Mouse (Mus musculus): Measurements from ENCODE around the gene Pmvk. TPM values are rescaled to one million over a fixed set of nuclear protein-coding genes. Genes with fewer than 3 reads are reported as not detected.

Pmvk gene
- polyA plus RNA-seq, 1 experiment from 2014 or later, result 59.1 TPM

DNA sequence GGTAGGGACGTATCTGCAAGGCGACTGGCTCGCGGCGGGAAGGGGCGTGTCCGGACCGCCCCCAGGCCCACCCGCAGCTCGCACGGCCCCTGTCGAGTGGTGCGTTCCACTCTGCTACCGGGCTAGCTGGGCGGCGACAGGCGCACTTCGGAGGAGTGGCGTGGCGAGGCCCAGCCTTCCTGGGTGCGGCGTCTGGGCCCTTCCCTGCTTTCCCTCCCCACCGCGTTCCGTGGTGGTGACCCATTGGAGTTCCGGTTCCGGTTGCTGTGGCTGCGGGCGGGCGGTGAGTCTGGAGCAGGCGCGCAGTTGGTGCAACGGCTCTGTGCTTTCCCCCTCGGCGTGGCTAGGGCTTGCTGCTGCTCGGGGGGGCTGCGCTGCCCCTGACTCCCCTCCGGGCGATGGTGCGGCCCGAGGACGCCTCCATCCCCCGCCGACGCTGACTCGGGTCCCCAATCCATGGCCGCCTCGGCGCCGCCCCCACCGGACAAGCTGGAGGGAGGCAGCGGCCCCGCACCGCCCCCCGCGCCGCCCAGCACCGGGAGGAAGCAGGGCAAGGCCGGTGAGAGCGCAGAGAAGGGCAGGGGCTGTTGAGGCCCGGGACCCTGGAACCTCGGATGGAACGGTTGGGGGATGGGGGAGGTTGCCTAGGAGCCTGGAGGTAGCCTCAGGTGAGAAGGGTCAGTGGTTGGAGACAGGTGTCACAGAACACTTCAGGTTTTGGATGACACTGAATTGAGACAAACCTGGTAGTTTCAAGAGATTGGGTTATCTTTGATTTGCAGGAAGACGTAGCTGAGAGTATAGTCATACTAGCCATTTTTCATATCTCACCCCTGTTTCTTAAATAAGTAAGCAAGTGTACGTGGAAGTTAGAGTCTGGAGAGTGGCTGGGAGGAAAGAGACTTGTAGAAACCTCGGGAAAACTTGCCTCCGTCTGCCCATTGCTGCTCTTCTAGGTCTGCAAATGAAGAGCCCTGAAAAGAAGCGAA, 23.9 kb upstream of the Pmvk start, which contains the start of gene Pygo2:
TSS of gene Pygo2 (plus strand) at position 44 of the 989 bp plus-strand sequence.
- no peaks in the 10 kb centered on the region for H3K27me3 ChIP-seq
- H3K27ac ChIP-seq, result peak within 1 kb of the TSS; percentile 96
- peaks cover 67% of the 10 kb centered on the region for H3K36me3 ChIP-seq
- H3K4me1 ChIP-seq, result peaks cover 10% of the 10 kb centered on the region
- WGBS, result 2% methylated on average over 68 of the region's 68 CpGs
- peak within 1 kb of the TSS; percentile 80 for H3K4me2 ChIP-seq
- ATAC-seq (replicated peaks; ENCODE audit: low FRiP score), result peak; percentile 99
- H3K4me3 ChIP-seq (replicated peaks), result peak within 1 kb of the TSS; percentile 99
- H3K9me3 ChIP-seq (replicated peaks), result no peaks in the 10 kb centered on the region
- H3K9ac ChIP-seq, result peak within 1 kb of the TSS; percentile 99

DNA sequence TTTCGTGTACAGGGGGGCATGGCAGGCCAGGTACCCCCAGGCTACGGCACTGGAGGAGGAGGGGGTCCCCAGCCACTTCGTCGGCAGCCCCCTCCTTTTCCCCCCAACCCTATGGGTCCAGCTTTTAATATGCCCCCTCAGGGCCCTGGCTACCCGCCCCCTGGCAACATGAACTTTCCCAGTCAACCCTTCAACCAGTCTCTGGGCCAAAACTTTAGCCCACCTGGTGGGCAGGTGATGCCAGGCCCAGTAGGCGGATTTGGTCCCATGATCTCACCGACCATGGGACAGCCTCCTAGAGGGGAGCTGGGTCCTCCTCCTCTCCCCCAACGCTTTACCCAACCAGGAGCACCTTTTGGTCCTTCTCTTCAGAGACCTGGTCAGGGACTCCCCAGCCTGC, 21.7 kb upstream of the Pmvk start:
- H3K4me1 ChIP-seq, result peaks cover 22% of the 10 kb centered on the region

DNA sequence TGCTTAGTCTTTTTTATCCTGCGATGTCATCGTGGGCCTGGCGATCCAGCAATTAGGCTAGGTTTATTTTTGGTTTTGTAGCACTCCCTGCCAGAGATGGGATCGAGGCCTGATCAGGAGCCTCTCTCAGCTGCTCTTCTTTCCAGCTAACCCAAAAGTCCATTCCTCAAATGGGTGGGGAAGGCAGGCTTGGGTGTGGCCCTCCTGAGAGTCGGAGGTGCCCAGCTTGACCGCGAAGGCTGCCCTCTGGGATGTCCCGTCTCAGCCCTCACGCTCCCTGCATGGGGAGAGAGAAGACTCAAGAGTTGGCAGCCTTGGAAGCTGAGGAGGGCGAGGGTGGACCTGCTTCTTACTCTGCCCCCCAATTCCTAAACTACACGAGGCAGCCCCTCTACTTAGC, 19.8 kb upstream of the Pmvk start:
- Histone ChIP-seq H3K9ac (no peak overlapping the region), H3K4me3 (replicated peaks) (no peak overlapping the region), H3K36me3 (peaks cover 38% of the 10 kb centered on the region), H3K4me2 (no peak overlapping the region), H3K4me1 (peaks cover 30% of the 10 kb centered on the region), H3K9me3 (replicated peaks) (no peaks in the 10 kb centered on the region), H3K27ac (no peak overlapping the region), H3K27me3 (no peaks in the 10 kb centered on the region)
- ATAC-seq (replicated peaks; ENCODE audit: low FRiP score), result no peak
- WGBS, result 86% methylated on average over 11 of the region's 11 CpGs

More for the DNA sequence above, 21.7 kb upstream of the Pmvk start:
- Histone ChIP-seq H3K27me3 (no peaks in the 10 kb centered on the region), H3K9me3 (replicated peaks) (no peaks in the 10 kb centered on the region), H3K9ac (no peak overlapping the region), H3K4me2 (no peak overlapping the region), H3K27ac (no peak overlapping the region), H3K36me3 (peaks cover 47% of the 10 kb centered on the region), H3K4me3 (replicated peaks) (no peak overlapping the region)
- ATAC-seq (replicated peaks; ENCODE audit: low FRiP score), result no peak
- 92% methylated on average over 8 of the region's 8 CpGs for WGBS

DNA sequence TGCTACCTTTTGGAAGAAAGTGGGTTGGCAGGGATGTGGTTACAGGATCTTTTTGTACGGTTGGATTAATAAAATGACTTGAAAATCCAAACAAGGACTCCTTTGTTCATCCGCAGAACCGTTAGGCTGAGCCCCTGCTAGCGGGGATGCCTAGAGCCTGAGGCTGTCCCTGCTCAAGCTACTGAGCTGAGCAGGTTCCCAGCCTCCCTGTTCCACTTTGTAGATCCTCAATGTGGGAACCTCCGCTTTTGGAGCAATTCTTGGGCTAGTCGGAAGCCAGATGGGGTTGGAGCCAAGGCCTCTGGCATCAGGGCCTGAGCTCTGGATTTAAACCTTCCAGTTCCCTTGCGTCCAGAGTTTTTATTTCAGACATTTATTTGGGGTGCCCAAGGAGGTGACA, 19.3 kb upstream of the Pmvk start:
- WGBS, result 77% methylated on average over 7 of the region's 7 CpGs
- no peak overlapping the region; the same call in 1 of the 2 replicates for H3K27ac ChIP-seq
- no peak for ATAC-seq (replicated peaks; ENCODE audit: low FRiP score)
- H3K4me1 ChIP-seq, result peaks cover 30% of the 10 kb centered on the region
- no peaks in the 10 kb centered on the region for H3K27me3 ChIP-seq
- no peak overlapping the region for H3K4me2 ChIP-seq
- no peak overlapping the region for H3K9ac ChIP-seq
- no peaks in the 10 kb centered on the region for H3K9me3 ChIP-seq (replicated peaks)
- H3K36me3 ChIP-seq, result peaks cover 41% of the 10 kb centered on the region
- H3K4me3 ChIP-seq (replicated peaks), result no peak overlapping the region

DNA sequence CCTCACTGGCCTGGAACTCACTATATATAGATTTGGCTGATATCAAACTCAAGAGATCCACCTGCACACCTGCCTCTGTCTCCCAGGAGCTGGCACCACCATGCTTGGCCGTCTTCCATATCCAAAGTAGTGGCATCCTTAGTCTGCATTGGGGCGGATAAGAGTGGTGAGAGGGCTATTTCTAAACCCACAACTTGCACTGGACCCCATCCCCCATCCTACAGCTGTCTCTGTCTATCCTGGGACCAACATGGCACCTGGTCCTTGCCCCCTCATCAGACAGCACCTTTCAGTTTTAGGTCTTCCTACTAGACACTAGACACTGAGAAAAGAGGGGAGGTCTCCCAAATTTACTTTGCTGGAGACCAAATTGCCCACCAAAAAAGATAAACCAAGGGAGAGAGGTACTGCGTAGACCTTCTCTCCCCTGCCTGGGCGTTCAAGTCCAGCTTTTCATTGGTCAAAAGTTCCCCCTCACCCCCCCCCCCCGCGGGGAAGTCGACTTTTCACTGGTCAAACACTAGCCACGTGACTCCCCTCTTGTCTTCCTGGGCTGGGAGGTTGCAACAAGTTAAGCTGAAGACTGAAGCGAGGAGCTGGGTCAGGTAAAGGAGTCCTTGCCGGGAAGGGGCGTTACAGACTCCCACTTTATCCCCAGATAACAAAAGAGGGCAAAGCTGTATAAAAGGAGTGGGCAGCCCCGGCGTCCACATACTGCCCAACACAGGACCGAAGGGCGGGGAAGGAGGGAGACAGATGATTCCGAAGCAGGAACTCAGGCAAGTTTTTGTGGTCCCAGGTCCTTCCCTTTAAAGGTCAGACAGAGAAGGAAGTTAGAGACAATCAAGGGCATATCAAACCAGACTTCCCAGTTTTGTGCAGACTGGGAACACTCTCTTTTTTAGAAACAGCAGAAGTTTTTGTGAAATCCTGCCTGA, 17.9 kb upstream of the Pmvk start, which contains the start of gene Pbxip1:
TSS of gene Pbxip1 (plus strand) at position 531 of the 938 bp plus-strand sequence.
- WGBS, result 4% methylated on average over 16 of the region's 16 CpGs
- peak within 1 kb of the TSS; percentile 57 for H3K9ac ChIP-seq
- peaks cover 24% of the 10 kb centered on the region for H3K4me1 ChIP-seq
- H3K9me3 ChIP-seq (replicated peaks), result no peaks in the 10 kb centered on the region
- peak; percentile 89 for ATAC-seq (replicated peaks; ENCODE audit: low FRiP score)
- H3K27me3 ChIP-seq, result no peaks in the 10 kb centered on the region
- peaks cover 41% of the 10 kb centered on the region for H3K36me3 ChIP-seq
- peak within 1 kb of the TSS; percentile 55 for H3K4me3 ChIP-seq (replicated peaks)
- peak within 1 kb of the TSS; percentile 83 for H3K27ac ChIP-seq
- peak within 1 kb of the TSS; percentile 63 for H3K4me2 ChIP-seq

DNA sequence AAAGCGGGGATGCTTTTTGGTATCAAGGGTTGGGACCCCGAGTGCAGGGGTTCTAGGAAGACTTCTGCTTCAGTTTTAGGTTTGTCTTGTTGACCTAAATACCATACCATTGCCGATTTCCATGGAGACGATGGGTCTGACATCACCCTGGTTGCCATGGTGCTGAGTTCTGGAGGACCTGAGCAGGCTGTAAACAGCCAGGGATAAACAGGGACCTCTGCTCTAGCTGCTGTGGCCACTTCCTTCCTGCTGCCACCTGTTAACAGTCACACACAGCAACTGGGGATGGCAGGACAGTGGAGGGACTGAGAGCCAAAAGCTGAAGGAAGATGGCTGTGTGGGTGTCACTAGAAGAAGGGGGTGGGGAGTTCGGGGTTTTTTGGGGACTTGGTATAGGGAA, 17.1 kb upstream of the Pmvk start:
- H3K9ac ChIP-seq, result peak overlapping the region; percentile 57
- no peaks in the 10 kb centered on the region for H3K27me3 ChIP-seq
- H3K4me3 ChIP-seq (replicated peaks), result peak overlapping the region; percentile 55
- peaks cover 38% of the 10 kb centered on the region for H3K36me3 ChIP-seq
- H3K4me2 ChIP-seq, result peak overlapping the region; percentile 63
- no peaks in the 10 kb centered on the region for H3K9me3 ChIP-seq (replicated peaks)
- peak overlapping the region; percentile 83 for H3K27ac ChIP-seq
- no peak for ATAC-seq (replicated peaks; ENCODE audit: low FRiP score)
- H3K4me1 ChIP-seq, result peaks cover 20% of the 10 kb centered on the region
- 29% methylated on average over 5 of the region's 5 CpGs for WGBS

DNA sequence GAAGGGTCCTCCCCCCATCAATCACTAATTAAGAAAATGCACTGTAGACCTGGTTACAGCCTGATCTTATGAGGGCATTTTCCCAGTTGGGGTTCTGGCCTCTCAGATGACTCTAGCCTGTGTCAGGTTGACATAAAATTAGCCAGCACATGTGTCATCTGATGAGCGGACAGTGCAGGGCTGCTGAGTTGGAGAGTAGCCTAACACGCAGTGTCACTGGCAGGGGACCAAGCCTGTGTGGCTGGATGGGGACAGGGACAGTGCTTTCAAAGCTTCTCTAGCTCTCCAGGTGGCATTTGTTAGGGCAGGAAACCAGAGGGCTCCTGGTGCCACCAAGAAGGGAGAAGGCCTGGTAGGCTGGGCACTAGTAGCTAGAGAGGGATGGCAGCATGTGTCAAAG, 13.7 kb upstream of the Pmvk start:
- Histone ChIP-seq H3K9me3 (replicated peaks) (no peaks in the 10 kb centered on the region), H3K9ac (no peak overlapping the region), H3K4me2 (no peak overlapping the region), H3K27me3 (no peaks in the 10 kb centered on the region), H3K4me1 (peaks cover 20% of the 10 kb centered on the region), H3K27ac (no peak overlapping the region), H3K36me3 (peaks cover 17% of the 10 kb centered on the region), H3K4me3 (replicated peaks) (no peak overlapping the region)
- WGBS, result 96% methylated on average over 2 of the region's 2 CpGs
- ATAC-seq (replicated peaks; ENCODE audit: low FRiP score), result no peak

DNA sequence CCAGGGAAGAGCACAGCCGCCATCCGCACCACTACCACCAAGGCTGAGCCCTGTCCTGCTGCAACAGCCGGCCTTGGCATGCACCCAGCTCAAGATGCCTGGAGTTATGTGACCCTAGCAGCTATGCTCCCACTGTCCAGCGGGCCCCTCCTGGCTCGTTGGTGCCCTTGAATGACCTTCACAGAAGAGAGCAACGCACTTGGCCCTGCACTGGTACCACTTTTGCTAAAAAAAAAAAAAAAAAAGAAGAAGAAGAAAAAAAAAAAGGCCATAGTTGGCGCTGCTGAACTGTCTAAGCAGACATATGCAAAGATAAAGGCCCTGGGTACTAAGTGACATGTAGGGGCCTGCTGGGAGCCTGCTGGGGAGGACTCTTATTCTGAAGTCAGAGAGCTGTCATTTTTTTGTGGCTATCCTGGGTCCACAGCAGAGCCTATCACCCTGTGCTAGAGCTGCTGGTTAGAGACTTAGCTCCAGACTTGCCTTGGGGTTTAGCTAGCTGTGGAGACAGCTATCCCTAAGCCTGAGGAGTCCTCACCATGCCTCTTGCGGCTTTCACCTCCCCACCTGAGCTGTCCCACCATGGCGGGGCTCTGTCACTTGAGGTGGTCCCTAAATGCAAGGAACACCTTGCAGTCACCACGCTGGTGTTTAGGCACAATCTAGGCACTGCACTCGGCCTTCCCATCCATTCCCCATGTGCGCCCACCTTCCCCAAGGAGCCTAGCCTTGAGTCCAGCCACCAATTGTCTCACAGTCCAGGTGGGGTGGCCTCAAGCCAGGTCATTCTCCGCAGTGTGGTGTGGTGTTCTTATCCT, 5.4 kb upstream of the Pmvk start:
- peaks cover 29% of the 10 kb centered on the region for H3K36me3 ChIP-seq
- no peaks in the 10 kb centered on the region for H3K27me3 ChIP-seq
- ATAC-seq (replicated peaks; ENCODE audit: low FRiP score), result peak; percentile 19; the same call in 1 of the 2 replicates
- no peak overlapping the region for H3K4me3 ChIP-seq (replicated peaks)
- H3K4me1 ChIP-seq, result peaks cover 25% of the 10 kb centered on the region
- H3K9ac ChIP-seq, result no peak overlapping the region
- peak overlapping the region; percentile 43 for H3K27ac ChIP-seq
- 56% methylated on average over 13 of the region's 13 CpGs for WGBS
- no peaks in the 10 kb centered on the region for H3K9me3 ChIP-seq (replicated peaks)
- H3K4me2 ChIP-seq, result no peak overlapping the region

DNA sequence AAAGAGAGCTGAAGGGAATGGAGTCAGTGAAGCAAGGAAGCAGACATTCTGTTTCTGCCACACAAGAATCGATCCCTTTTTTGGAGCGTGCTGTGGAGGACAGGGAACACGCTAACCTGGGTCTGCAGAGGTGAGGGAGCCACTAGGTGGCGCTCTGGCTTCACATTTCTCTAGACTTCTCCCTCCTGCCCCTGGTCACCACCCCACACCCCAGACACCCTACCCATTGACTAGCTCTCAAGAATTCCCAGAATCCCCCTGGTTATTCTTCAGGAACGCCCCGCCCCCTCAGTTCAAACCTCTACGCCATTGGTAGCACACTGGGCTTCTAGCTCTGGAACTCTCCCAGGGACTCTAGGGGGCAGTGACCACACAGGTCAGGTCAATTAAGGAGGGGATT, 4.8 kb upstream of the Pmvk start:
- Histone ChIP-seq H3K9me3 (replicated peaks) (no peaks in the 10 kb centered on the region), H3K36me3 (peaks cover 25% of the 10 kb centered on the region), H3K27ac (0 out of 2 replicates have a peak overlapping the region, but pooled peaks have one; percentile 43), H3K4me2 (no peak overlapping the region), H3K27me3 (no peaks in the 10 kb centered on the region), H3K4me1 (peaks cover 28% of the 10 kb centered on the region), H3K4me3 (replicated peaks) (no peak overlapping the region), H3K9ac (no peak overlapping the region)
- 49% methylated on average over 7 of the region's 7 CpGs for WGBS
- peak; percentile 75 for ATAC-seq (replicated peaks; ENCODE audit: low FRiP score)

DNA sequence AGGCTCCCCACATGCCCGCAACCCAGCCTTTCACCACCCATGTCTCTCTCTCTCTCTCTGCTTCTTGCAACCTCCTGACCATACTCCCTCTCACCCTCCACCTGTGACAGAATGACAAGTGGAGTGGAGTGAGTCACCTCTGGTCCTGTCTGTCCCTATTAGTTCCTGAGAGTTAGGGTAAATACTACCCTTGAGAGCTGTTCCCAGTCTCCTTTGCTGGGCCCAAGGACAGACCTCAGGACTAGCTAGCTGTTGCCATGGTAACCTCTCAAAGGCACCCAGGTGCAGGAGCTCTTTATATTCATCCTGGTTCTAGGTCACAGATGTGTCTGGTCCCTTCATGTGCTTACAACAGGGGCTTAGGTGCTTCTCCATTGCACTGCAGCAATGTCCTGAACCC, 2.4 kb upstream of the Pmvk start:
- Histone ChIP-seq H3K4me2 (no peak overlapping the region), H3K9me3 (replicated peaks) (no peaks in the 10 kb centered on the region), H3K27ac (no peak overlapping the region), H3K27me3 (no peaks in the 10 kb centered on the region), H3K9ac (0 out of 2 replicates have a peak overlapping the region, but pooled peaks have one; percentile 10), H3K36me3 (peaks cover 4% of the 10 kb centered on the region), H3K4me1 (peaks cover 33% of the 10 kb centered on the region), H3K4me3 (replicated peaks) (no peak overlapping the region)
- 83% methylated on average over 1 of the region's 1 CpGs for WGBS
- no peak for ATAC-seq (replicated peaks; ENCODE audit: low FRiP score)

DNA sequence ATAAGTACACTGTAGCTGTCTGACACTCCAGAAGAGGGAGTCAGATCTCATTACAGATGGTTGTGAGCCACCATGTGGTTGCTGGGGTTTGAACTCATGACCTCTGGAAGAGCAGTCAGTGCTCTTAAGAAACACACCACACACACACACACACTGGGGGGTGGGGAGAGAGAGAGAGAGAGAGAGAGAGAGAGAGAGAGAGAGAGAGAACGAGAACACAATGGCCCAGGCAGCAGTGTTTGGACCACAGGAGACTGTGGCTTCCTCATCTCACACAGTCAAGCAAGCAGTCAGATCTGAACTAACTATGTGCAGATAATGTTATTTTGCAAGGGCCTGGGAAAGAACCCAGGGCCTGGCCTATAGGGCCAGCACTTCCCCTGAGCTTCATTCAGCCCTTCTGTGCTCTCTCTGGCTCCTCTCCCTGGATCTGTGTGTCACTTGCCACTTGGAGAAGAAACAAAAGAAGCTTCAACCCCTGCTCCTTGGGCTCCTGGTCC, 1.5 kb downstream of the Pmvk start:
- H3K27ac ChIP-seq, result no peak overlapping the region
- no peak overlapping the region for H3K4me2 ChIP-seq
- ATAC-seq (replicated peaks; ENCODE audit: low FRiP score), result no peak
- no peak overlapping the region for H3K9ac ChIP-seq
- H3K27me3 ChIP-seq, result no peaks in the 10 kb centered on the region
- H3K4me1 ChIP-seq, result peaks cover 40% of the 10 kb centered on the region
- H3K4me3 ChIP-seq (replicated peaks), result no peak overlapping the region
- WGBS, result 82% methylated on average over 1 of the region's 1 CpGs
- no peaks in the 10 kb centered on the region for H3K36me3 ChIP-seq
- H3K9me3 ChIP-seq (replicated peaks), result no peaks in the 10 kb centered on the region

Data from kidney, embryonic 15.5 days (tissue).